Comparison of ENCODE assay signal across 8 mouse cellular contexts in genomic region chr13:33002950-33003349, GRCm38 (mm10). TPM values are rescaled to one million over a fixed set of nuclear protein-coding genes. Genes with fewer than 3 reads are reported as not detected.
DNase-seq lines count a peak whose midpoint lies in the region; ATAC-seq and TF ChIP-seq lines count a peak whose summit lies in the region.

Serpinb9 (plus strand) TSS chr13:33003250.

- peak within 1 kb of the TSS; percentile 52 for H3K4me2 ChIP-seq in kidney, postnatal 0 days (ENCODE audit: low read length)
- peak within 1 kb of the TSS; percentile 45 for H3K4me2 ChIP-seq in hindbrain, embryonic 13.5 days
- H3K4me2 ChIP-seq in midbrain, embryonic 16.5 days (ENCODE audit: low read length): peak within 1 kb of the TSS; percentile 48; the same call in 1 of the 2 replicates

- peaks cover 5% of the 10 kb centered on the region; the same call in 1 of the 2 replicates for H3K4me1 ChIP-seq in kidney, postnatal 0 days (replicated peaks; ENCODE audit: insufficient read depth, low read length)
- peaks cover 9% of the 10 kb centered on the region; the same call in 1 of the 2 replicates for H3K4me1 ChIP-seq in hindbrain, embryonic 13.5 days (replicated peaks)
- H3K4me1 ChIP-seq in midbrain, embryonic 16.5 days (ENCODE audit: control insufficient read depth, insufficient read depth, low read length): peaks cover 4% of the 10 kb centered on the region; the same call in 1 of the 2 replicates

- WGBS in kidney, postnatal 0 days: 87% methylated on average over 3 of the region's 3 CpGs
- 84% methylated on average over 3 of the region's 3 CpGs for WGBS in hindbrain, embryonic 13.5 days
- WGBS in midbrain, embryonic 16.5 days: 70% methylated on average over 3 of the region's 3 CpGs

- H3K4me3 ChIP-seq in kidney, postnatal 0 days (replicated peaks; ENCODE audit: low read depth, low read length): 0 out of 2 replicates have a peak within 1 kb of the TSS, but pooled peaks have one; percentile 33
- H3K4me3 ChIP-seq in hindbrain, embryonic 13.5 days: no peak within 1 kb of the TSS
- no peak within 1 kb of the TSS for H3K4me3 ChIP-seq in midbrain, embryonic 16.5 days (ENCODE audit: low read depth, low read length)

- no peak for TF ChIP-seq CTCF in kidney, postnatal 0 days (IDR thresholded peaks at IDR 0.05; ENCODE audit: low read depth)

- H3K27ac ChIP-seq in kidney, postnatal 0 days: peak within 1 kb of the TSS; percentile 89
- no peak within 1 kb of the TSS; the same call in 1 of the 2 replicates for H3K27ac ChIP-seq in hindbrain, embryonic 13.5 days
- no peak within 1 kb of the TSS for H3K27ac ChIP-seq in midbrain, embryonic 16.5 days (ENCODE audit: low read length)

- no peak for ATAC-seq in kidney, postnatal 0 days (replicated peaks; ENCODE audit: low FRiP score, low read depth)
- ATAC-seq in hindbrain, embryonic 13.5 days (ENCODE audit: low FRiP score): no peak
- ATAC-seq in midbrain, embryonic 16.5 days: no peak

- H3K9me3 ChIP-seq in kidney, postnatal 0 days (replicated peaks; ENCODE audit: low read length): no peaks in the 10 kb centered on the region
- no peaks in the 10 kb centered on the region for H3K9me3 ChIP-seq in hindbrain, embryonic 13.5 days
- no peaks in the 10 kb centered on the region for H3K9me3 ChIP-seq in midbrain, embryonic 16.5 days (replicated peaks; ENCODE audit: control insufficient read depth, low read length, poor library complexity, severe bottlenecking)

- 0 out of 2 replicates have a peak within 1 kb of the TSS, but pooled peaks have one; percentile 47 for H3K9ac ChIP-seq in kidney, postnatal 0 days (ENCODE audit: low read depth, low read length)
- no peak within 1 kb of the TSS for H3K9ac ChIP-seq in hindbrain, embryonic 13.5 days
- no peak within 1 kb of the TSS for H3K9ac ChIP-seq in midbrain, embryonic 16.5 days (ENCODE audit: low read depth, low read length)

- H3K36me3 ChIP-seq in kidney, postnatal 0 days (ENCODE audit: insufficient read depth, low read length): no peaks in the 10 kb centered on the region
- H3K36me3 ChIP-seq in hindbrain, embryonic 13.5 days: no peaks in the 10 kb centered on the region
- no peaks in the 10 kb centered on the region for H3K36me3 ChIP-seq in midbrain, embryonic 16.5 days (ENCODE audit: control insufficient read depth, insufficient read depth, low read length)

- H3K27me3 ChIP-seq in kidney, postnatal 0 days (ENCODE audit: insufficient read depth, low read length): no peaks in the 10 kb centered on the region
- H3K27me3 ChIP-seq in hindbrain, embryonic 13.5 days: no peaks in the 10 kb centered on the region
- H3K27me3 ChIP-seq in midbrain, embryonic 16.5 days (ENCODE audit: control insufficient read depth, insufficient read depth, low read depth, low read length): no peaks in the 10 kb centered on the region

- no peak for DNase-seq in kidney, postnatal 0 days (ENCODE audit: low spot score)
- DNase-seq in kidney, adult 8-10 months: no peak
- no peak for DNase-seq in adrenal gland, postnatal 25 days
- DNase-seq in frontal cortex, postnatal 25 days (ENCODE audit: low spot score in 2 of 2): no peak
- no peak for DNase-seq in gastrocnemius, postnatal 25 days
- DNase-seq in yolk sac, embryonic 10.5 days (ENCODE audit: low spot score): no peak

RNA-seq across cellular contexts. Expression of gene Serpinb9, which starts in this region (rescaled TPM):
- polyA plus RNA-seq in kidney, postnatal 0 days (2015; fragmentation: Nextera tagmentation; extraction: Ambion mirVana): 20.2 and 20.5 TPM in 2 replicates
- 15.6 and 19.8 TPM in 2 replicates for total RNA-seq in adrenal gland, postnatal 25 days (2021)
- polyA plus RNA-seq in hindbrain, embryonic 13.5 days (2015; fragmentation: Nextera tagmentation; extraction: Ambion mirVana): 1.3 and 1.8 TPM in 2 replicates
- 1.9 and 2.0 TPM in 2 replicates for polyA plus RNA-seq in midbrain, embryonic 16.5 days (2015; fragmentation: Nextera tagmentation; extraction: Ambion mirVana)
- total RNA-seq in gastrocnemius, postnatal 25 days (2021): 1 to 10 TPM; 2.2 TPM
